Mouse (Mus musculus) megakaryocyte progenitor cell, adult 5-6 weeks (primary cell): ENCODE measurements around the gene Gja1. TPM values are rescaled to one million over a fixed set of nuclear protein-coding genes. Genes with fewer than 3 reads are reported as not detected.
"Not testable (repeated sequence)": the region's sequence is repeated elsewhere in the genome, so short reads cannot be mapped to it uniquely, and the experiment has no call there.

Experiments
- ATAC-seq: replicated peaks from 2 replicates; pipeline ENCODE4 v1.8.0; 2016; ENCODE audit warnings: mild to moderate bottlenecking, moderate TSS enrichment, inconsistent platforms; ENCODE audit not compliant: poor library complexity
- total RNA-seq, 2 experiments: library from RNA; stranded (forward) in 1 of 2; stranded (reverse) in 1 of 2; fragments of 157-497, 149-512 nt in 1 of 2; fragments of 200-1000 nt in 1 of 2; gene quantifications; 2 replicates each; pipeline versions ENCODE4 v1.2.3 to v1.2.4; 2015 to 2017

Gene Gja1
- total RNA-seq (2015) (4.8 and 5.4 TPM in 2 replicates), total RNA-seq (2017) (3.2 and 8.7 TPM in 2 replicates)

DNA sequence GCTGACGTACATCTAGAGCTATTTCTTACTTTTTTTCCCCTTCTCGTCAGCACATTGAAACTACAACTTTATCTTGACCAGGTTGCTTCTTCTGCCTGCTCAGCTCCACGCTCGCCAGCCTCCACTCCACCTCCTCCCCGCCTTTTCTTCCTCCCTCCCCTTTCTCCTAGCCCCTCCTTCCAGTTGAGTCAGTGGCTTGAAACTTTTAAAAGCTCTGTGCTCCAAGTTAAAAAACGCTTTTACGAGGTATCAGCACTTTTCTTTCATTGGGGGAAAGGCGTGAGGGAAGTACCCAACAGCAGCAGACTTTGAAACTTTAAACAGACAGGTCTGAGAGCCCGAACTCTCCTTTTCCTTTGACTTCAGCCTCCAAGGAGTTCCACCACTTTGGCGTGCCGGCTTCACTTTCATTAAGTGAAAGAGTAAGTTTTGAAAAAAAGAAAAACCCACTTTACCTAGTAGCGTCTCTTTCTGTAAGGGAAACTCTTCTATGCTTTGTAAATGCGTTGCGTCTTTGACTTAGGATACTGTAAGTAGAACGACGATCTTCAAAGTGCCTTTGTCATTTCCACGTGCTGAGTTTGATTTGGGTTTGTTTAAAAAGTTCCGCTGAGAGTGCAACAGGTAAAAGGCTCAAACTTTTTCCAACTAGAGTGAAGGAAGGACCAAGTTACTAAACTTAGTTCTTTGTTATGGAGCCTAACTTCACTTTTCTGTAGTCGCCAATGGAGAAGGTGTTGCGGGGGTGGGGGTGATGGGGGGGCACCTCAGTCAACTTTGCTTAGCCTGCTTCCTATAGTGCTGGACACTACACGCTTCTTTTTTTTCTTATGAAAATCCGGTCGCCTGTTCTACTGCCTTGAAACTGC is at the start of gene Gja1:
Gja1 (plus strand) TSS at position 234 of the 869 bp plus-strand sequence.
- peak; percentile 83 for ATAC-seq

DNA sequence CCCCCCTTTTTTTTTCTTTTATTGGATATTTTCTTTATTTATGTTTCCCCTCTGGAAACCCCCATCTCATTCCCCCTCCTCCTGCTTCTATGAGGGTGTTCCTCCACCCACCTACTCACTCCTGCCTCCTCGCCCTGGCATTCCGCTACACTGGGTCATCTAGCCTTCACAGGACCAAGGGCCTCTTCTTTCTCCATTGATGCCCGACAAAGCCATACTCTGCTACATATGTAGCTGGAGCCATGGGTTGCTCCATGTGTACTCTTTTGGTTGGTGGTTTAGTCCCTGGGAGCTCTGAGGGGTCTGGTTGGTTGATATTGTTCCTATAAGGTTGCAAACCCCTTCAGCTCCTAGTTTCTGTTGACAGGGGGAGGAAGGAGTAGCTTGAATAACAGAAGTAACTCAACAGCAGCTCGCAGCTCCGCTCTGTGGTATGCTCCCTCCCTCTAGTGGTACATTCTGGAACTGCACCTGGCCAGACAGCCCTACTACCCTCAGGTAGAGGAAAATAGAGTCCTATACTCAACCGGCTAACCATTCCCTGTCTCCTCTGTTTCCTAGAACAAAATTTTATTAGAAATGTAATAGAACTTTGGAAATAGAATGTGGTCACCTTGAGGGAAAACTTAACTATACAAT is 38.2 kb upstream of the Gja1 start:
- ATAC-seq, result peak; percentile 99

DNA sequence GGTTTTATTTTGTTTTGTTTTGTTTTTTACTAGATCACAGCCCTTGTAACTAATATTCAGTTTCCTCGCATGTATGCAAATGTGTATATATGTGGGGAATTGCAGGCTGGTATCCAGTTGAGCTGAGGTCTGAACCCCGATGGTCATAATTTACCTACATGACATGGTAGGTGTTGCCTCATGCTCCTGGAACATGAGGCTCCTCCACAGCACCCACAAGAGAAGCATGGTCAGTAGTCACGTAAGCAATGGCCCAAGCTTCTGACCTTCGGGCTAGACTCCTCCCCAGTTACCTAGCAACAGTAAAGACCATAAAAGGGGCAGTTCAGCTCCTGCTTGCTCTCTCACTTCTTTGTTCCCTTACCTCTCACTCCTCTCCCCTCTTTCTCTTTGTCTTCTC is 16.7 kb upstream of the Gja1 start:
- no peak for ATAC-seq

DNA sequence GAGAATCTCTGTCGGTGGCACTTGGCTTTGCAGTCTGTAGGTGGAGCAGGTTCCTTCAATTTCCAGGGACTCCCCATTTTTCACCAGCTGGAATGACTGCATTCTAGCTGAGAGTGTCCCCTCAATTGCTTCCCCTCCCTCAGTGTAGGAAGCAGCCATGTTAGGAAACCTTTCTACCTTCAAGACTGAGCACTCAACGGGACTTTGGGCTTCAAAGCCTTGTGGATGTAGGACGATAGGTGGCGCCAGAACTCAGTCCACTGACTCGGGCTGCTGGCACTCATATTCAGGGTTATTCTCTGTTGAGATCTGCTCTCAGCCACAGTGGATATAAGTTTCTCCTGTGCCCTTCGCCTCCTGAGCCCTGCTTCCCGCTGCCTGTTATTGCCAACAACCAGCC is 8.1 kb upstream of the Gja1 start:
- peak; percentile 96 for ATAC-seq

DNA sequence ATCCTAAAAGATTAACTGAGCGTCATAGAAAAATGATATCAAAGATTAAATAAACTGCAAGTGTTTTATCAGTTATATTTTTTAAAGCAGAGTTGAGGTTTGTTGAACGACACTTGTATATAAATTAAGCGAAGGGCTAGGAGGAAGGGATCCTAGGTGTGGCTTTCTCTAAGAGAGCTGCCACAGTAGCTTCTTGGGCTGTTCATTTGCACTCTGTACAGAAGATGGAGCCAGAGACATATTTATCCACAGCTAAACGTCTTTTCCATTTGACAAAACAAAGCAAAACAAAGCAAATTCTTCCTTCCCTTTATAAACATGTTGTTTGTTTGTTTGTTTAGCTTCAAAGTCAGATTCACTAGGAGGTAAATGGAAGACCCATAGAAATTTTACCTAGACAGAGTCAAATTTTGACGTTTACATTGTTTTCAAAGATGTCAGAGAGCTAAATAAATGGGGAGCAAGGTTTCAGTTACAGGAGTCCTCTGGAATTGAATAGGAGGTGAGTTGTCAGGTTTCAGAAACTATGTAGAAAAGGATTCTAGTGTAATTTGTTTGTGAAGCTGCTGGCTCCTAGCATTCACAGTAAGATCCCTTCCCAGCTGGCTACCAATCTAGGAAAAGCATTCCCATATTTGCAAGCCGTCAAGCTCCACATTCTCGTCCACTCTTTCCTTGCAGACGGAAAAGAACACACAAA is 4.0 kb upstream of the Gja1 start:
- peak; percentile 32; the same call in 1 of the 2 replicates for ATAC-seq

DNA sequence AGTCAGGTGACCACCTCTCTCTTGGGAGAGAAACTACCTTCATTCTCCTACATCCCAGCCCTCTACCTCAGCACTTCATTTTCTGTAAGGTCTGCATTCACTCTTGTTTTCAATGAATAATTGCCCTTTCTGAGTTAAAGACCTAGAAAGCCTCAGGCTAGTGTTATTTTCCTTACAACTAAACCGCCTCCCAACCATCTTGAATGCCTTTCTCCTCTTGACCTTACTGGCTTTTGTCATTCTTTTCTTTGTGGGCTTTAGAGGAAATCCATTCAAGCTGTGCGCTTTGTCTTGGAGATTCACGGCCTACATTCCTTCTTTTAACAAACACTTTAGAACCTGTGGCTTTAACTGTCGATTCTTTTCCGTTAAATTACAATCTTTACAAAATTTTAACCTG is 3.0 kb upstream of the Gja1 start:
- no peak for ATAC-seq

- no peak for ATAC-seq
Measured at GRCm38 (mm10) chr10:56375906-56376468, 1.1 kb upstream of the Gja1 start.

GRCm38 (mm10) chr10:56377966-56378647 is 977 bp downstream of the Gja1 start:
- peak; percentile 24 for ATAC-seq

DNA sequence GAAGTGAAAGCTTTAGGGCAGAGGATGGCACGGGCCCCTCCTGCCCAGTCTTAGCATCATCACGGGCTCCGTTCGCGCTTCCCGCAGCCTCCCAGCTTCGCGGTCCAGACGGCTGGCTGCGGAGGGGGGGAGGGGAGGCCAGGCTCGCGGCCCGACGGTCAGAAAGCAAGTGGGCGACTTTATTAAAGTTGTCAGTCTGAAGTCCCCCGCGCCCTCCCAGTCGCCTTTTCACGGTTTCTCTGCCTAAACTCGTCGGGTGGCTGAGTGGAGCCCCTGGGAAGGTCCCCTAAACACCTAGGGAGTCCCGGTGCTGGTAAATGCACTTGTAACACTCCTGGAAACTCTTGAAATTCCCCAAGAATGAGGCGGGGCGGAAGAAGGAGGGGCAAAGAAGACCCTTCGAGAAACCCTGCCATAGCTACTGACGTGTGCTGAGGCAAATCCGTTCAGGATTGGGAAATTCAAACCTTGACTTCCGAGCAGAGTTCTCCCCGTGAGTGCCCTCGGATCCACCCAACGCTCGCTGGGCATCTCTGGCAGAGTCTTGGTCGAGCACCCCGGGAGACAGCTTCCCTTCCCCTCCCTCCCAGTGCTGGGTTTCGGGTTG is 1.6 kb downstream of the Gja1 start:
- peak; percentile 38 for ATAC-seq

- ATAC-seq, result no peak
Measured at GRCm38 (mm10) chr10:56379720-56380119, 2.6 kb downstream of the Gja1 start.

DNA sequence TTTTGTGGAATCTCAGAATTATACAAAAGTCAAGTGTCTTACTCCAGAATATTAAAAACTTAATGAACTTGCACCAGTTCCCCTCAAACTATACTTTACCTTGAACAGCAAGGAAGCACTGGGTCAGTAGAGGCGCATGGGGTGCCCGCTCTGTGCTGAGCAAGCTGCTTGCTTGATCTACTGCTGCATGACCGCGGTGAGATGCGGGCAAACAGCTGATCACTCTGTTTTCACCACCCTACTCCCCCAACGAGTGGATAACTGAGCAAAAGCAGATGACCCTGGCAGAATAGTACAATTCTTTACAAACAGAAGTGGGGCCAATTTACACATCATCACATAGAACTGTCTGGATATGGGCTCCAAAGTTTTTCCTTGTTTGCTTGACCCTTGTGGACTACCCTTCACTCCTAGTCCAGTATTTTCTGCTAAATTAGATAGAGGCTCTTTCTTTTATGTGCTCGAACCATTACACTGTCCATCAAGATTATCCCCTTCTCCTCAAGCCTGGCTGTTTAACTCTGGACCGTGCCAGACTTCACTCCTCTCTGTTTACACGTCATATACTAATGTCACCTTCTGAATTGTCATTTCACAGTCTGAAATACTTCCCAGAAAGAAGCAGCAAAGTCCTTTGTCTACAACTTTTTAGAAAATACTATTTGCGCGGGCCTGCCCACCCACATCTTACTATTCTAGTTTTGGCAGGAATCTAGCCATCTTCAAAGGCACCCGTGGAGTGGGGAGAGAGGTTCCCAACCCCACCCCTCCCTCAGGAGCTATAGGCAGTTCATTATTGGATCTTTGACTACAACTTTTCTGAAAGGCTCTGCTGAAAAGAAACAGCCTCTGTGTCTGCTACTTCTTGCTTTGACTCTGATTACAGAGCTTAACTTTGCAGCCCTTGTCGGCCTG is 8.3 kb downstream of the Gja1 start:
- no peak for ATAC-seq

DNA sequence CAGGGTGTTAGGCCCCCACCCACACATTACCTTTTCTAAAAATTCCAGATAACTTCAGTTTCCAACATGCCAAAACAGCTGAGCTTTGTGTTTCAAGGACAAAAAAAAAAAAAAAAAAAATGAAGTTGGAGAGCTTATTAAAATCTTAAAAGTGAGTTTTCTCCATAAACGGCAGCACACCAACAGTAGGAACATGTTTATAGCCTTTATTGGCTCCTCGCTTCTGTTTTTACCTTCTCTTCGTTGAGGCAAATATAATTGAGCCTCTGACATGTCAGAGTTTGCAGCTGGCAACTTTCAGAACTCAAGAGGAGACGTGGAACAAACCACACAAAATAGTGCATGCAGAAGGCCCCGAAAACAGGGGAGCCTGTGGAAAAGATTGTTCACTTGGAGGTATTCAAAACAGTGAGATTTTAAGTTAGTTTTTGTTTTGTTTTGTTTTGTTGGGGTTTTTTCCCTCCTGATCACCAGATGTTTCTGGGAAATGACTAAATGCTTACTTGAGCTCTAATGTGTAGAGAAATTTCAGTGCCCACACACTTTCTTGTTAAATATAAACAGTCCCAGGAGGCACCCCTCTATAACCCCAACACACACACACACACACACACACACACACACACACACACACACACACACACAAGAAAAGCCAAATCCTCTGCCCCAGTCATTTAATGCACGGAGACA is 16.1 kb downstream of the Gja1 start:
- ATAC-seq, result no peak

GRCm38 (mm10) chr10:56393815-56394417 is 16.8 kb downstream of the Gja1 start:
- ATAC-seq, result not testable (repeated sequence)

DNA sequence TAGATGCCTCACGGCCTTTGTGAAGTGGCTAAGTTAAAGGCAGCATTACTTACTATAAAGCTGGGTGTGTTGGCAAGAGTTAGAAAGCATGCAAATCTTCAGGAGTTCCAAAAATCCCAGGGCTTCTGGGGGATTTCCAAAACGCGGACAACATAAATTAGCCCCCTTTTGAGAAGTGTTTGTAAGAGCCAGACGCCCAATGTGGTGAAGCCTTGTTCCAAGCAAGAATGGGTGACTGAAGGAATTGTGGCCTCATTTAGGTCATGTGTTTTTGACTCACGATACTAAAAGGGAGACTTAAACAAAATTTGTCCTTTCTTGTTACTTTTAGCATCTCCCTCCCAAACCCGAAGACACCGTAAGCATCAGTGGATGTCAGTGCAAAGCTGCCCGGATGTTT is 20.7 kb downstream of the Gja1 start:
- no peak for ATAC-seq

DNA sequence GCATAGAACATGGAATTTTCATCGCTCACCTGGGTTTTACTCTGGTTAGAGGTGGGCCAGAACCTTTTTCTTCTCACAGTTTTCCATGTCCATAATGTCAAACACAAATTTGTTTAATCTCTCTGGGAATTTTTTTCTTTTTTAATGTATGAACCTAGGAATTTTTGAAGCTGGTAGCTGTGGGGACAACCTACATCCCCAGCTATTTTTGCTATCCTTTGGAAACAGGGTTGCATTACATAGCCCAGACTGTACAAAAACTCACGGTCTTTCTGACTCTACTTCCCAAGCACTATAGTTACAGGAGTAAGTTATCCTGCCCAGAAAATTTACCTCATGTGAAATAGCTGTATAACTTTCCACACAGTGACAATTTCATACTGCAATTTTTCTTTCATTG is 21.2 kb downstream of the Gja1 start:
- no peak for ATAC-seq

GRCm38 (mm10) chr10:56401396-56401795 is 24.3 kb downstream of the Gja1 start:
- ATAC-seq, result not testable (repeated sequence)

DNA sequence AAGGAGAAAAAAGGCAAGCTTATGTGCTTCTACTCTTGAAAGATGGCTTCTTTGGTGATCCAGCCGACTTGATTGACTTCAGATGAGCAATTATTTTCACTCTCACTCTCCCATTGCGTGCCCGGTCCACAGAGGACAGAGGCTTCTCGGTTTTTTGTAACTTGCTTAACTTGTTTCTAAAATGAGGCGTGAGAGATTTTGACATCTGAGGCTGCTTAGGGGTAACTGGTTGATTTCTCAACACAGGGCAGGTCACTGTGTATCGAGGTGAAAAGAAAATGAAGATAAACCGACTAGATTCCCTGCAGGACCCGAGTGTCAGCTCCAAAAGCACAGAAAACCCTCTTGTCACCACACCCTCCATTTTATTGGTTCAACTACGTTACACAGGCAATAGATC is 28.8 kb downstream of the Gja1 start:
- ATAC-seq, result peak; percentile 34
